Mouse (Mus musculus) megakaryocyte-erythroid progenitor cell, adult 5-6 weeks (primary cell): ENCODE measurements at regions not wholly inside any gene's neighbourhood (a gene's known extent, or its start where the extent isn't known, plus 50 kb on each side); places are given as distances from the start of the nearest gene placed in this dataset.
"Not testable (repeated sequence)": the region's sequence is repeated elsewhere in the genome, so short reads cannot be mapped to it uniquely, and the experiment has no call there.

ENCODE experiments used
- ATAC-seq: replicated peaks from 2 replicates; pipeline ENCODE4 v1.8.0; 2016; ENCODE audit warnings: mild to moderate bottlenecking, inconsistent platforms; ENCODE audit not compliant: severe bottlenecking, poor library complexity, low FRiP score, low TSS enrichment

DNA sequence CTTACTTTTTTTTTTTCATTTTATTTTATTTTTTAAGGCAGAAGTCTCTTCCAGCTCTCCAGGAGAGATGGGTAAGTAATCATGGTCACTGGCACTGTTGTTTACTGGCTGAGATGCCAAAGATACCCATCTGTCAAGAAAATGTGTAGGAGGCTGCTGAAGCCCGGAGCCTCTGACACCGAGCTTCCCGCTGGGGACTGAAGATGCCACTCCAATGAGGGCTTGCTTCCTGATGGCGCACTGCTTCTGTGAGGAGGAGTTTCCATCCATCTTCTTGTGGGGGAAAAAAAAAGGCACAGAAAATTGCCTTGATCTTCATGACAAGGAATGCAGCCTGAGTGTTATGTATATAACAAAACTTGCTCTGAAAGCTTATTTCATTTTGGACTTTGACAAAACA, 418.2 kb upstream of the Igfbp7 start:
- ATAC-seq = no peak

DNA sequence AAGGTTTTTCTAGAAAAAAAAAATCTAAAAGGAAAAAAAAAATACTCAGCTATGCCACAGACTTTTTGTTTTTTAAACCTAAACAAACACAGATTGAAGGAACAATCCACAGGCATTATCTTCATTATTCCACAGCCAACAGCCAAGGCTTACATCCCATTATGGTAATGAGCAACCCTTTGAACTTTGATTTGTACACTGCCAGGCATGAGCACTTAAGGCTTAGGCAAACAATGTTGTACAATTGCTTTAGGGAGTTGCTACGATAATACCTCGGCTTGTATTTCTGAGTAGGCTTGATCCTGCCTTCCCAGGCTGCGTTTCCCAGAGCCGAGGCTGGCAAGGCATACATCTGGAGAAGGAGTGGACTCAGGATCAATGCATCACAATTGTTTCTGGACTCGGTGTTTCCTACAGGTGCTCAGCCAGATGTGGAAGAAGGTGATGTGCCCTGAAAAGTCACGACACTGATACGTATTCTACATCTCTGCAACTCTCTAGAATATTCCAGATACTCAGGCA, 409.0 kb upstream of the Igfbp7 start:
- ATAC-seq = no peak

DNA sequence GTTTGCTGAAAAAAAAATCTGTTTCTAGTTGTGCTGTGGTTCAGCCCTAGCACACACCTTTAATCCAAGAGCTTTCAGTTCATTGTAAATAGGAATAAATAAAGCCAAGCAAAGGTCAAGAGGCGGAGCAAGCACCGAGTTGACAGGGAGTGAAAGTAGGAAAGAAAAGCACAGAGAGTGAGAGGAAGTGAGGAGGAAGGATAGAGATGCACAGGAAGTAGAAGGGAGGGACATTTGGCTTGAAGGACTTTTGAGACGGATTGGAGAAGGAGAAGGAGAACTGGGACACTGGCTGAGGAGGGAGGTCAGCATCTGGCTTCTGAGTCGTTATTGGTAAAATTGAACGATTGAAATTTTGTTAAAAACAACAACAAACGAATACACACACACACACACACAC, 402.0 kb upstream of the Igfbp7 start:
- no peak for ATAC-seq

GRCm38 (mm10) chr5:77807726-77808125, 399.9 kb upstream of the Igfbp7 start:
- no peak for ATAC-seq

DNA sequence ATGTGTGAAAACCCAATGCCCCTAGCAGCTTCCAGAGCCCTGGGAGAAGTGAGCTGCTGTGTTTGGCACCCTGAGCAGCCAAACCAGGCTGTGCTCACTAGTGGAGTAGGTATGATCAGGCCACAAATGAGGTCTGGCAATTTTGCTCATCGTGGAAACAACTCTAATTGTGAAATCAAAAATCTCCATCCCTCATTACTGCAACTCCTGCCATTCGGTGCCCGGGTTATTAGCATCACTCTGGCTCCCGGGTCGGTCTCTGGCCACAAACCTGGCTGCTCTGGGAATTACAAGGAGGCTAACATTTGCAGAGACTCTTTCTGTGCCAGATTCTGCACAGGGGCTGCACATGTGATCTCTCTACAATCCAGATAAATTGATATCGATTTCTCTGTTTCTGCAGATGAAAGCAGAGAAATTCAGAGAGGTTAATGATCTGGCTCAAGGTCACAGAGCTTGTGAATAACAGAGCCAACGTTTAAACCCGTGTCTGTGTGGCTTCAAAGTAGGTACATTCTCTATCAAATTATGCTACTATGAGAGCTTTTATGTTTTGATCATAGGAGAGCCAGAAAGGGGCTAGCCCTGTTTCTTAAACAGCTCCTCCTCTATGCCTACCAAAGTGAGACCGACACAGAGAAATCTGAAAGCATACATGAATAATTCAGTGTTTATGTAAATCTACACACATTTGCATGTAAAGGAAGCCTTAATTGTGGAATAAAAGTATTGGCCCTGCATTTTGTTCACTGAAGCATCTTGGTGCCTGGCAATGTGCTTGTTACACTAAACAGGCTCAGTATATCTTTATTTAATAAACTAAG, 398.7 kb upstream of the Igfbp7 start:
- ATAC-seq = no peak

- no peak for ATAC-seq
Measured at GRCm38 (mm10) chr5:77805796-77806195, 398.0 kb upstream of the Igfbp7 start.

DNA sequence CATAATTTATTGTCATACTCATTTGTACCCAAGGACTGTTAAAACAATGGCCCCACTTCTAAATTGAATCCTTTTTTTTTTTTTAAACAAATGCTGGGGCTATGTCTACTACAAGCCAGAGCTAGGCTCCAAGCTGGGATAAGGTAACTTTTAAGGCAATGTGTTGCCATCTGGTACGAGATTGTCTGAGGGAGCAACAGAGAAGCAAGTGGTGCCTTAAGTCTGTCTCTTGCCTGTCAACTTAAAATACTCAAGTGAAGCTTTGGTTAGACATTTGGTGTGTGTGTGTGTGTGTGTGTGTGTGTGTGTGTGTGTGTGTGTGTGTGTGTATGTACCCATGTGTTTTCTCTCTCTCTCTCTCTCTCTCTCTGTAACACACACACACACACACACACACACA, 397.5 kb upstream of the Igfbp7 start:
- ATAC-seq = no peak

GRCm38 (mm10) chr5:77804113-77804512, 396.3 kb upstream of the Igfbp7 start:
- ATAC-seq = no peak

DNA sequence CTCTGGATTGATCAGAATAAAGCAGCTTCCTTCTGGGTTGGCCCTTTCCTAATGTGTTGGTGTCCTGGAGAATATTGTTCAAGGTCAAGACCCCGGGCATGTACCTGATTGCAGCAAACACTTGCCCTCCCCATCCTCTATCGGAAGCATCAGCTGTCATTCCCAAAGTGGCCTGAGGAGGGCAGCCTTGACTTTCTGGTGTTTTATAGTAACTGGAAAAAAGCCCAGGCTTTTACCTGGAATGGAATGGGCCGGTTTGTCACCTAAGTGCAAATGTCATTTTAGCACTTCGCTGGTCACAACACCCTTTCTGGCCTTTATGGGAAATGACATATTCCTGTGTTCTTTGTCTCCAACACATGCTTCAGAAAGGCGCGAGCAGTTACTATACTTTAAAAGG, 395.7 kb upstream of the Igfbp7 start:
- ATAC-seq = no peak

DNA sequence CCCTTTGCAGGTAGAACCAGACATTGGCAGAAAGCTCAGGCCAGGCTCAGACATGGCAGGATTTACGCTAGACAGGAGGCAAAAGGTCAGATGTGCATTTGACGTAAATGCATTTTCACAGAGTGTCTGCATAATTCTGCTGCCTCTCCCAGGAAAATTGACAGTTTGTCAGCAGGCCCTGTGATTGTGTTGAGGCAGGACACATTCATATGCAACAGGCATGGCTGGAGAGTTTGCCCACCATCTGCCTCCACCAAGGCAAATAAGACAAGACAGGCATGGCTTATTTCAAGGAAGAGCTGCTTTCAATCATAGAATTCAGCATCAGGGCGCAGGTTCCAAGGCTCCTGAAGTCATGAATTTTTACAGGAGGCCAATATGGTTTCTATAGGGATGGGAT, 389.1 kb upstream of the Igfbp7 start:
- no peak for ATAC-seq

DNA sequence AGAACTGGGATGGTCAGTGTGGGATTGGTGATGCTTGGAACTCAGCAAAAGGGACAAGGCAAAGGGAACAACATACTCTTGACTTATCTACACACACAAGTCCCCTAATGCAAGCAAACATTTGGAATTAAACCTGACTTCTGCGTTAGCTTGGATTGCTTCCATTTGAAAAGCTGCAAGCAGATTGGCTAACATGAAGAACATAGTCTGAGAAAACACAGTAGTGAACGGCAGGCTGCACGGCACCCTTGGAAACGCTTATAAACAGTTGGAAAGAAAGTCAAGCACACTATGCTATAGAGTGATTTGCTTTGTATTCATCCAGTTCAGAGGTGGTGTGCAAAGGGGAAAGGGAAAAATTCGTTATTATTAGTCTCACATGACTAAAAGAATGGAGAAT, 387.9 kb upstream of the Igfbp7 start:
- ATAC-seq = no peak

- ATAC-seq = no peak
Measured at GRCm38 (mm10) chr5:77783953-77784352, 376.1 kb upstream of the Igfbp7 start.

- no peak for ATAC-seq
Measured at GRCm38 (mm10) chr5:77762426-77763042, 354.7 kb upstream of the Igfbp7 start.

DNA sequence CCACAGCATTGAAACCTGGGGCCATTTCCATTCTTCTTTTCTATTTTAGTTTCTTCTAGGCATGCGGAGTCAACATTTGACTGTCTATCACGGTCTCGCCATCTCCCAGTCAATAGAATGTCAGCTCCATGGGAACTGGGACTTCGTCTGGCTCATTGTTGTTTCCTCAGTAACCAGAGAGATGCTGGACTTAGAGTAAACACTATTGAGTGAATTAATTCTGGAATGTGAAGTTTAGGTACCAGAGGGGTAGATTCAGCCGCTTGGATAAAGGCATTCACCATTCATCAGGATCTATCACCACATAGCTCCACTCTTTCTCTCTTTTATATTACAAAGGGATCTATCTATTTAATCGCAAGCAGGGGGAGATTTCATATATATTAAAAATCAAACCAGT, 354.2 kb upstream of the Igfbp7 start:
- no peak for ATAC-seq

DNA sequence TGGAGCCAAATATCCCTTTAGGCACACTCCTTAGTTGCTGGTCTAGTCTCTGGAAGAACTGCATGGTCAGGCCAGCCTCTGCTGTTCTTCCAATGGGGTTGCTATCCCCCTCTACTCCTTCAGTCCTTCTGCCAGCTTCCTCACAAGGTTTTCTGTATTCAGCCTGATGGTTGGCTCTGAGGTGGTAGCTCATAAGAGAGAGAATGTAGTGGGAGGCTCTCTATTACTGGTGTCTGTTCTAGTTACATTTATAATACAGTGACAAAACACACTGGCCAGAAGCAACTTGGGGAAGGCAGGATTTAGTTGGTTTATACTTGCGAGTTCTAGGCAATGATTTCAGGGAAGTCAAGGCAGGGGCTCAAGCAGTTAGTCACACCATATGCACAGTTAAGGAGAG, 341.1 kb upstream of the Igfbp7 start:
- ATAC-seq = no peak

GRCm38 (mm10) chr5:77746604-77747003, 338.8 kb upstream of the Igfbp7 start:
- no peak for ATAC-seq

DNA sequence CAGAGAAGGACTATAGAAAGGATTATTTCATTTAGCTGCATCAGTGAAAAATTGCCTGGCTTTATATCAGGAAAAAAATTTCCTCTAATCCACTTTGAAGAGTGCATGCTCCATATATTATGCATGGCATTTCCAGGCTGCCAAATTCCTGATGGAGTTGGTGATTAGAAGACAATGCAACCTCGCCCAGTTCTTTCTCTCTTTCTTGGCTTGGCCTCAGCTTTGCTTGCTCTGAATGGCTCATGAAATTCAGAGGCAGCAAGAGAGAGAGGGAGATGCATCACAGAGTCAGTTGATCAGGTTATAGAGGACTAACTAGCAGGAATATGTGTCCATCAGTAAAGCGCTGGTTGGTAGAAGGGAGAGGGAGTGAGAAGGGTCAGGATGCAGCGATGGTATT, 335.6 kb upstream of the Igfbp7 start:
- ATAC-seq = no peak

DNA sequence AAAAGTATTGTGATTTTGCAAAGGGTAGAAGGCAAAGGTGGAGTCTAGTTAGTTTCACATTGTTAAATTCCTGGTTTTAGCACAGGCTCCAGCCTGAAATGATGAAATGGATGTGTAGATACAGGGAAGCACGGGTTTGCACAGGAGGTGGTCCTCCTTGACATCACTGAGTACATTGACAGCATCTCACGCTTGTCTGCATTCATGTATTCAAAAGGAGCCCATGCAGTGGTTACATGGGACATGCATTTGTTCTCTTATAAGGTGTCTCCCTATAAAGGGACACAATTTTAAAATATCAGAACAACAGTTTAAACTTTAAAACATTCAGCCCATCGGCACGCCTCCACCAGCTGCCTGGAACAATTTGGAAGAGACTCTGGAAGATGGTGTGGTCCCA, 322.4 kb upstream of the Igfbp7 start:
- ATAC-seq = not testable (repeated sequence)

GRCm38 (mm10) chr5:77681592-77681991, 273.8 kb upstream of the Igfbp7 start:
- ATAC-seq = no peak

DNA sequence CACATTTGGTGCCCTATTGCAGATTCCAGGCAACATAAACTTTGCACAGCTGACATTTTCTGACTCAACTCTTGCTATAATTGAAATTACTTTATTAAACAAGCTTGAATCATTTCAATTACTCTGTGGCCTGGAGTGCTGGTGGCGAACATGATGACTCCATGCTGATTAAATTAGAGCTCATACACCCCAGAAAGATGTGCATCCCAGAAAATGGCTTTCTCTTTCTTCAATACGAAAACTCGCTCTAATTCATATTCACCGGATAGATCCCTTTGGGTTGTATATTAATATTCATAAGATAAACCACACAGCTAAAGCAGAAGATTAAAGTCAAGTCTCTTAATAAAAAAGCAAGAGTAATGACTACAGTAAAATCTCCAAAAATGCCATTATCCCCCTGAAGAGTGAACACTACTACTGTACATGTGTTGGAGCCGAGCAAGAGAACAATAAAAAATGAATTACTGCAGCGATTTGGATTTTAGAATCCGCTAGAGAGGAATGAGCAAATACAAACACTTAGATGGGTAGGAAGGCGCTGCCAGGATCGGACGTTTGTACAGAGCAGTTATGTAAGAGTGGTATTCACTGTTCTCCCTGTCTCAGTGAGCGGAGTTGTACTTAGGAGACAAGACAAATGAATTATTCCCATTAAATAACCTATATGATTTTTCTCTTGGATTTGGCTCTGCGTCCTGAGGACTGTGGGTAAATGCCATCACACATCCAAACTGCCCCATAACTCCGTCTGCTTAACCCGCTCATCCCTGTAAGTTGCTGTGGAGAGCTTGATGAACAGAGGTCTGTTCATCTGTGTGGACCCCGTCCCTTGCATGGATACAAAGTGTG, 264.5 kb upstream of the Igfbp7 start:
- no peak for ATAC-seq
